Comparison of ENCODE assay signal across 8 mouse cellular contexts in genomic region chr2:92433578-92434374, GRCm38 (mm10). TPM values are rescaled to one million over a fixed set of nuclear protein-coding genes. Genes with fewer than 3 reads are reported as not detected.
A peak's percentile ranks its signal among the peaks of the same experiment; 100 is the strongest.
DNase-seq lines count a peak whose midpoint lies in the region; ATAC-seq lines count a peak whose summit lies in the region.

Gene Cry2 (minus strand): TSS chr2:92434043.

- no peaks in the 10 kb centered on the region for H3K36me3 ChIP-seq in hindbrain, embryonic 12.5 days

- WGBS in hindbrain, embryonic 12.5 days = under 1% methylated on average over 76 of the region's 76 CpGs

- H3K4me1 ChIP-seq in hindbrain, embryonic 12.5 days = peaks cover 50% of the 10 kb centered on the region

- H3K27me3 ChIP-seq in hindbrain, embryonic 12.5 days = peaks cover 5% of the 10 kb centered on the region; the same call in 1 of the 2 replicates

- peak; percentile 99 for DNase-seq in NIH3T3 (ENCODE audit: low read depth)
- peak; percentile 99 to 100 for DNase-seq in cerebellum, postnatal 10 days
- DNase-seq in frontal cortex, postnatal 10 days (ENCODE audit: low spot score in 2 of 2) = peak; percentile 99
- DNase-seq in layer of hippocampus, postnatal 14 days (ENCODE audit: low spot score in 2 of 2) = peak; percentile 97 to 99
- DNase-seq in lung, postnatal 14 days = peak; percentile 98
- peak; percentile 98 for DNase-seq in retina, adult 2 months (ENCODE audit: low read depth, low spot score)
- peak; percentile 98 for DNase-seq in thymus, postnatal 36 days

- H3K4me3 ChIP-seq in hindbrain, embryonic 12.5 days = peak within 1 kb of the TSS; percentile 93

- ATAC-seq in hindbrain, embryonic 12.5 days (ENCODE audit: low FRiP score) = peak; percentile 98

- H3K27ac ChIP-seq in hindbrain, embryonic 12.5 days = peak within 1 kb of the TSS; percentile 76

- peak within 1 kb of the TSS; percentile 91 for H3K9ac ChIP-seq in hindbrain, embryonic 12.5 days

- no peaks in the 10 kb centered on the region for H3K9me3 ChIP-seq in hindbrain, embryonic 12.5 days (replicated peaks)

- peak within 1 kb of the TSS; percentile 89 for H3K4me2 ChIP-seq in hindbrain, embryonic 12.5 days (replicated peaks)

RNA-seq across cellular contexts. Expression of gene Cry2, which starts in this region (rescaled TPM):
- polyA plus RNA-seq in hindbrain, embryonic 12.5 days (2016; fragmentation: Nextera tagmentation; extraction: Ambion mirVana) = 38.1 and 39.9 TPM in 2 replicates
- 100 to 1,000 TPM in 1 of 2 experiments, 10 to 100 TPM in 1; 89.0 to 110 TPM for total RNA-seq in layer of hippocampus, postnatal 14 days (2021)

Comparison
In these comparisons a context has a peak if more than half of its experiments do, and no peak if none do; other contexts are left out.
1. Peak in every context shown above with its lines: DNase-seq, ATAC-seq, H3K4me3 ChIP-seq and H3K27ac ChIP-seq.